Mouse (Mus musculus): ENCODE measurements around the gene Ppp4r1. TPM values are rescaled to one million over a fixed set of nuclear protein-coding genes. Genes with fewer than 3 reads are reported as not detected.

The Ppp4r1 gene
- total and polyA plus RNA-seq, 2 experiments from 2014 or later: 22.0 to 52.4 TPM

GRCm38 (mm10) chr17:65806416-65806815, 24.0 kb downstream of the Ppp4r1 start:
- TF ChIP-seq EP300 (IDR thresholded peaks at IDR 0.05; ENCODE audit: low read depth) (no peak), CTCF (IDR thresholded peaks at IDR 0.05; ENCODE audit: low read depth) (no peak)
- DNase-seq (ENCODE audit: low spot score) (no peak), ATAC-seq (ENCODE audit: insufficient read depth, low read depth) (no peak)
- no peak overlapping the region for H3K4me3 ChIP-seq (ENCODE audit: low read depth, low read length)
- H3K4me2 ChIP-seq (ENCODE audit: low read depth, low read length): no peak overlapping the region
- no peaks in the 10 kb centered on the region for H3K27me3 ChIP-seq (ENCODE audit: control insufficient read depth, insufficient read depth, low read length)
- H3K36me3 ChIP-seq (replicated peaks; ENCODE audit: control insufficient read depth, insufficient read depth, low read length): peaks cover 29% of the 10 kb centered on the region
- H3K9ac ChIP-seq (replicated peaks; ENCODE audit: low read depth, low read length): no peak overlapping the region
- no peaks in the 10 kb centered on the region for H3K4me1 ChIP-seq (ENCODE audit: control insufficient read depth, insufficient read depth)
- no peaks in the 10 kb centered on the region for H3K9me3 ChIP-seq (replicated peaks; ENCODE audit: control insufficient read depth, low read length)
- no peak overlapping the region for H3K27ac ChIP-seq (ENCODE audit: low read depth)
- WGBS: 88% methylated on average over 2 of the region's 2 CpGs

GRCm38 (mm10) chr17:65811032-65811431, 28.7 kb downstream of the Ppp4r1 start:
- H3K9me3 ChIP-seq (replicated peaks; ENCODE audit: control insufficient read depth, low read length): no peaks in the 10 kb centered on the region
- H3K27ac ChIP-seq (ENCODE audit: low read depth): no peak overlapping the region
- H3K4me3 ChIP-seq (ENCODE audit: low read depth, low read length): no peak overlapping the region
- ATAC-seq (ENCODE audit: insufficient read depth, low read depth) (no peak), DNase-seq (ENCODE audit: low spot score) (no peak)
- H3K27me3 ChIP-seq (ENCODE audit: control insufficient read depth, insufficient read depth, low read length): no peaks in the 10 kb centered on the region
- WGBS: 89% methylated on average over 5 of the region's 5 CpGs
- TF ChIP-seq CTCF (IDR thresholded peaks at IDR 0.05; ENCODE audit: low read depth): no peak
- TF ChIP-seq EP300 (IDR thresholded peaks at IDR 0.05; ENCODE audit: low read depth): no peak
- no peak overlapping the region for H3K9ac ChIP-seq (replicated peaks; ENCODE audit: low read depth, low read length)
- H3K36me3 ChIP-seq (replicated peaks; ENCODE audit: control insufficient read depth, insufficient read depth, low read length): peaks cover 60% of the 10 kb centered on the region
- H3K4me1 ChIP-seq (ENCODE audit: control insufficient read depth, insufficient read depth): no peaks in the 10 kb centered on the region
- H3K4me2 ChIP-seq (ENCODE audit: low read depth, low read length): no peak overlapping the region

GRCm38 (mm10) chr17:65813763-65814162, 31.4 kb downstream of the Ppp4r1 start:
- H3K4me1 ChIP-seq (ENCODE audit: control insufficient read depth, insufficient read depth): no peaks in the 10 kb centered on the region
- peaks cover 71% of the 10 kb centered on the region for H3K36me3 ChIP-seq (replicated peaks; ENCODE audit: control insufficient read depth, insufficient read depth, low read length)
- no peaks in the 10 kb centered on the region for H3K27me3 ChIP-seq (ENCODE audit: control insufficient read depth, insufficient read depth, low read length)
- H3K9ac ChIP-seq (replicated peaks; ENCODE audit: low read depth, low read length): no peak overlapping the region
- TF ChIP-seq CTCF (IDR thresholded peaks at IDR 0.05; ENCODE audit: low read depth) (no peak), EP300 (IDR thresholded peaks at IDR 0.05; ENCODE audit: low read depth) (no peak)
- no peaks in the 10 kb centered on the region for H3K9me3 ChIP-seq (replicated peaks; ENCODE audit: control insufficient read depth, low read length)
- no peak overlapping the region for H3K4me3 ChIP-seq (ENCODE audit: low read depth, low read length)
- H3K4me2 ChIP-seq (ENCODE audit: low read depth, low read length): no peak overlapping the region
- DNase-seq (ENCODE audit: low spot score): no peak
- no peak overlapping the region for H3K27ac ChIP-seq (ENCODE audit: low read depth)
- no peak for ATAC-seq (ENCODE audit: insufficient read depth, low read depth)
- WGBS: 89% methylated on average over 8 of the region's 8 CpGs

- Histone ChIP-seq H3K9ac (replicated peaks; ENCODE audit: low read depth, low read length) (no peak overlapping the region), H3K4me3 (ENCODE audit: low read depth, low read length) (no peak overlapping the region), H3K9me3 (replicated peaks; ENCODE audit: control insufficient read depth, low read length) (no peaks in the 10 kb centered on the region), H3K27ac (ENCODE audit: low read depth) (no peak overlapping the region), H3K4me2 (ENCODE audit: low read depth, low read length) (no peak overlapping the region), H3K4me1 (ENCODE audit: control insufficient read depth, insufficient read depth) (0 out of 2 replicates have a peak, but pooled peaks cover 10% of the 10 kb centered on the region), H3K27me3 (ENCODE audit: control insufficient read depth, insufficient read depth, low read length) (no peaks in the 10 kb centered on the region), H3K36me3 (replicated peaks; ENCODE audit: control insufficient read depth, insufficient read depth, low read length) (peaks cover 54% of the 10 kb centered on the region)
- no peak for DNase-seq (ENCODE audit: low spot score)
- no peak for TF ChIP-seq EP300 (IDR thresholded peaks at IDR 0.05; ENCODE audit: low read depth)
- TF ChIP-seq CTCF (IDR thresholded peaks at IDR 0.05; ENCODE audit: low read depth): no peak
- WGBS: 39% methylated on average over 5 of the region's 5 CpGs
- ATAC-seq (ENCODE audit: insufficient read depth, low read depth): no peak
Measured at GRCm38 (mm10) chr17:65820197-65820596, 37.8 kb downstream of the Ppp4r1 start.

GRCm38 (mm10) chr17:65822423-65822822, 40.0 kb downstream of the Ppp4r1 start:
- Histone ChIP-seq H3K9me3 (replicated peaks; ENCODE audit: control insufficient read depth, low read length) (no peaks in the 10 kb centered on the region), H3K36me3 (replicated peaks; ENCODE audit: control insufficient read depth, insufficient read depth, low read length) (peaks cover 41% of the 10 kb centered on the region), H3K27ac (ENCODE audit: low read depth) (no peak overlapping the region), H3K4me1 (ENCODE audit: control insufficient read depth, insufficient read depth) (0 out of 2 replicates have a peak, but pooled peaks cover 10% of the 10 kb centered on the region), H3K9ac (replicated peaks; ENCODE audit: low read depth, low read length) (no peak overlapping the region), H3K4me3 (ENCODE audit: low read depth, low read length) (no peak overlapping the region), H3K4me2 (ENCODE audit: low read depth, low read length) (no peak overlapping the region), H3K27me3 (ENCODE audit: control insufficient read depth, insufficient read depth, low read length) (no peaks in the 10 kb centered on the region)
- 95% methylated on average over 5 of the region's 5 CpGs for WGBS
- ATAC-seq (ENCODE audit: insufficient read depth, low read depth): no peak
- no peak for DNase-seq (ENCODE audit: low spot score)
- no peak for TF ChIP-seq CTCF (IDR thresholded peaks at IDR 0.05; ENCODE audit: low read depth)

GRCm38 (mm10) chr17:65824246-65824645, 41.9 kb downstream of the Ppp4r1 start:
- ATAC-seq (ENCODE audit: insufficient read depth, low read depth): no peak

More at GRCm38 (mm10) chr17:65824246-65824645, 41.9 kb downstream of the Ppp4r1 start:
- Histone ChIP-seq H3K4me2 (ENCODE audit: low read depth, low read length) (no peak overlapping the region), H3K9ac (replicated peaks; ENCODE audit: low read depth, low read length) (no peak overlapping the region), H3K4me1 (ENCODE audit: control insufficient read depth, insufficient read depth) (0 out of 2 replicates have a peak, but pooled peaks cover 10% of the 10 kb centered on the region), H3K9me3 (replicated peaks; ENCODE audit: control insufficient read depth, low read length) (no peaks in the 10 kb centered on the region), H3K27me3 (ENCODE audit: control insufficient read depth, insufficient read depth, low read length) (no peaks in the 10 kb centered on the region), H3K4me3 (ENCODE audit: low read depth, low read length) (no peak overlapping the region), H3K27ac (ENCODE audit: low read depth) (no peak overlapping the region), H3K36me3 (replicated peaks; ENCODE audit: control insufficient read depth, insufficient read depth, low read length) (peaks cover 53% of the 10 kb centered on the region)
- TF ChIP-seq EP300 (IDR thresholded peaks at IDR 0.05; ENCODE audit: low read depth) (no peak), CTCF (IDR thresholded peaks at IDR 0.05; ENCODE audit: low read depth) (no peak)
- DNase-seq (ENCODE audit: low spot score): no peak
- WGBS: 78% methylated on average over 10 of the region's 10 CpGs

Data from heart, postnatal 0 days (tissue).